Mouse (Mus musculus): ENCODE results near the gene Mt3.
"Not testable (repeated sequence)": the region's sequence is repeated elsewhere in the genome, so short reads cannot be mapped to it uniquely, and the experiment has no call there.

Gene Mt3

DNA sequence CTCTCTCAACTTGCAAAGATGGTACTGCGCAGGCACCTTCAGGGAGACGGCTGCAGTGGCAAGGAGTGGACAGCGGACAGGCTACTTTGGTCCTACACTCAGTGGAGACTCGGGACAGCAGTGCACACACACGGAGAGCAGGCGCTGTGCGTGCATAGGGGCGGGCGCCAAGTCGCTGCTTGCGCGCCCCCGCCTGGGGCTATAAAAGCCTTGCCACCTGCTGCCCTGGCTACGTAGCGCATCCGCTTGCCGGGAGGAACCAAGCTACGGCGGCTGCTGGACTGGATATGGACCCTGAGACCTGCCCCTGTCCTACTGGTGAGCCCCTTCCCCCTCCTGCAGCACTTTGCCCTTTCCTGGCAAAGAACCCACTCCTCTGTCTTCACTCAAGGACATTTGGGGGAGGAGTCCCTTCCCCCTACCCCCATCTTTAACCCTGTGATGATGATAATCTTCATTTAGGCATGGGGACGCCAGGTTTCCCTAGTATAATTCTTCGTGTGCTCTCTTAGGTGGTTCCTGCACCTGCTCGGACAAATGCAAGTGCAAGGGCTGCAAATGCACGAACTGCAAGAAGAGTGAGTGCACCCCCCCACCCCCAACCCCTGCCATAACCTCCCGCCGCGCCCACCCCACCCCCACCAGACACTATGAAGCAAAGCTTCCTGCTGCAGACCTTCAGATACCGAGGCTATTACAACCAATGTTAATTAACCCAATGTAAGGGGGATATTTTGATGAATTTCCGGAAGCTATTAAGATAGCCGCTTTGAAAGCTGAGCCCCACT is at the start of gene Mt3:
Mt3 (plus strand) TSS at position 95 of the 788 bp plus-strand sequence.
- DNase-seq (ENCODE audit: low spot score) = peak; percentile 77

GRCm38 (mm10) chr8:94104146-94104545 is 48.3 kb upstream of the Mt3 start:
- no peak for DNase-seq (ENCODE audit: low spot score)

GRCm38 (mm10) chr8:94107871-94108270 is 44.5 kb upstream of the Mt3 start:
- DNase-seq (ENCODE audit: low spot score) = no peak

GRCm38 (mm10) chr8:94109396-94109795 is 43.0 kb upstream of the Mt3 start:
- DNase-seq (ENCODE audit: low spot score) = no peak

DNA sequence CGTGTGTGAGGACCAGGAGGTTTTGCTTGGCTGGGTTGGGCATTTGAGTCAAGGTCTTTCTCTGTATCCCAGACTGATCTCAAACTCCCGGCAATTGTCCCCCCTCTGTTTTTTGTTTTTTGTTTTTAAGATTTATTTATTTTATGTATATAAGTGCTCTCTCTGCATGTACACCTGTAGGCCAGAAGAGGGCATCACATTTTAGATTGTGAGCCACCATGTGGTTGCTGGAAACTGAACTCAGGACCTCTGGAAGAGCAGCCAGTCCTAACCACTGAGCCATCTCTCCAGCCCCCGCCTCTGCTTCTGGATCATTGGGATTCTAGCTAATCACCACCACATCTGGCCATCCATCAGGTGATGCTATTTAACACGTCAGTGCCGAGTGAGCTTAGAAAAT is 42.6 kb upstream of the Mt3 start:
- no peak for DNase-seq (ENCODE audit: low spot score)

DNA sequence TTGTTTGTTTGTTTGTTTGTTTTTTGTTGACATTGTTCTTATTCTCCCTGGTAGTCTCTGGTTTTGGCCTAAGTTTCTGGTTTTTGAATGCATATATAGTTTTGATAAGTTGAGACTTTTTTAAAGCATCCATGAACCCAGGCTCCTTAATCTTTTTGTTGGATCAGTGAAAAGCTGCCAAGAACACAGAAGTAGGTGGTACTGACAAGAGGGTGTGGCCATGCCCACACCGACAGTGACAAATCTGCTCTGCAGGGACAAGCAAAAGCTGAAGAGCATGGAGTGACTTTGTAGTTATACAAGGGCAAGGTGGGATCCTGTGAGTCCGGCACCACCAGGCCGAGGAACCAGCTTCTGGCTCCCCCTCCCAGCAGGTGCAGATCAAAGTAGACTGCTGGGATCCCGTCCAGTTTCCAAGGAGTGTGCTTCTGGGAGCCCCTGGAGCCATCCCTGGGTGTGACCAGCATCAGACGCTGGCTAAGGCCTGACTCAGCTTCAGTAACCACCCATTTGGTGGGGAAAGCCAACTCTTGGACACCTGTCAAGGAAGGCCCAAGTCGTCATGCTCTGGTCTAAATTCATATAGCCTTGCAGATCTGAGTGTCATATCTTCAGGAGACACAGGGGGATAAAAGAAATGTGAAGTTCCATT is 41.8 kb upstream of the Mt3 start:
- no peak for DNase-seq (ENCODE audit: low spot score)

- no peak for DNase-seq (ENCODE audit: low spot score)
Measured at GRCm38 (mm10) chr8:94113435-94113834, 39.0 kb upstream of the Mt3 start.

DNA sequence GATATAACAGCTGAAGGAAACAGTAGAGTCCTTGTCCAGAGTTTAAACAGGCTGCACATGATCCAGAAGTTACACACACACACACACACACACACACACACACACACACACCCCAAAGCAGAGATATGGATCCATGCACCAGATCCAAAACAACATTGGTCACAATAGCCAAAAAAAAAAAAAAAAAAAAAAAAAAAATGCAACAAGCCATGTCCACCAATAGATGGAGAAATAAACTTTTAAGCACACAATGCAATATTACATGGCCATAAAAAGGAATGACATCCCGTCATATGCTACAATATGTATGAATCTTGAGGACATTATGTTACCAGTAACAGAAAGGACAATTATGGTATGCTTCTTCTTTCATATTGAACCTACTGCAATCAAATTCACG is 38.4 kb upstream of the Mt3 start:
- DNase-seq (ENCODE audit: low spot score) = no peak

DNA sequence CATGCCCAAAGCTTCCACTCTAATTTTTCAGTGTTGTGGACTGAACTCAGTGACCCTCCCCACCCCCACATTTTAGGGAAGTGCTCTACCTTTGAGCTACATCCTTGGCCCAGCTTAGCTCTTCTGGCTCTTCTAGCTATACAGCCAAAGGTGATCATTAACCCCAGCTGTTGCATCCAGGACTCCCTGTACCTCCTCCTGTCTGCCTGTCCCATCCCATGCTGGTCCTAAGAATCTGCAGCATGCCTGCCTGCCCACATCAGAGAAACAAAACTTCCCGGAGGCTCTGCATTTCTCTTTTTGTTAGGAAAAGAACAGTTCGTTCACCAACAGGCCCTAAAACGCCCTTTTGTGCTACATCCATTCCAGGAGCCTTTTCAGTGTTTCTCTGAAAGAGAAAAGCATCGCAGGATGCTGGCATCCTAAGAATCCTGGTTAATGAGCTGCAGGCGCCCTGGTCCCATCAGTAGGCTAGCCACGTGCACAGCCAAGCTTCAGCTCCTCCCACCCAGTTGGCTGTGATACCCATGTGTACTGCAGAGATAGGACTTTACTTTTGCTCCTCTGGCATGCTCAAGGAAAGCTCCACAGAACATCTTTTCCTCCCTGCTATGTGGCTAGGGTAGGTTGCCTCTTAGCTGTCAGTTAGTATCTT is 33.5 kb upstream of the Mt3 start:
- DNase-seq (ENCODE audit: low spot score) = peak; percentile 81

GRCm38 (mm10) chr8:94121625-94122024 is 30.8 kb upstream of the Mt3 start:
- no peak for DNase-seq (ENCODE audit: low spot score)

GRCm38 (mm10) chr8:94122711-94123468 is 29.5 kb upstream of the Mt3 start:
- no peak for DNase-seq (ENCODE audit: low spot score)

DNA sequence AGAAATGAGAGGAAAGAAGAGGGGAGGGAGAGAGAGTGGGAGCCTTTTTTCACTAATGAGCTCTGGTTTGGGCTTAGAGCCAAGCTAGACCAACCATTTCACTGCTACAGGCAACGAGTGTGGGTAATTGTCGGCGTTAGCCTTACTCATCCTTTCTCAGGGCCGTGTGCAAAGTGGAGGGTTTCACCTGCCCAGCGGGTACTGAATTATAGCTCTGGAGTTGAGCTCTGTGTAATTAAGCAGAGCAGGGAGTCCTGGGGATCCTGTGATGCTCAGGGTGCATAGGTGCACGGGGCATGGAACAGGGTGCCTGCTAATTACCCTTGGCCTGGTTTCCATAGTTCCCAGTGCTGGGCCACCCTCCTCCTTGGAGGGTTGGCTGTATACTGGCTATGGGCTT is 24.7 kb upstream of the Mt3 start:
- no peak for DNase-seq (ENCODE audit: low spot score)

GRCm38 (mm10) chr8:94129133-94129789 is 23.1 kb upstream of the Mt3 start:
- no peak for DNase-seq (ENCODE audit: low spot score)

DNA sequence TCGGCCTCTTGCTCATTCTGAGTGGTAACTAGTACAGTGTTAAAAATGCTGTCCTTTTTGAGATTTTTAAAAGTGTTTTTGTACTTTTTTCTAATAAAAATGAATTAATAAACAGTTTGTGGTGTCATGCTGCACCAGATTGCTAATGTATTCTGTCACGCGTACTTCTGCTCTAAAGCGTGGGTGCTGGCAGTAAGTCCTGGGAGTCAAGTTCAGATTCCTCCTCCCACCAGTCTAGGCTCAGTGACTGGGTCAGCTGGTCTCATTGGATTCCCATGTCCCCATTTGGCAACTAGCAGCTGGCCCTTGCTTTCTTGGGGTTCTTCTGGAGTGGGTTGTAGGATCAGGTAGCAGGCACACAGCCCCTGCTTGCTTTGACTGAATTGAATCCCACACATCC is 22.3 kb upstream of the Mt3 start:
- DNase-seq (ENCODE audit: low spot score) = no peak

- no peak for DNase-seq (ENCODE audit: low spot score)
Measured at GRCm38 (mm10) chr8:94132096-94132495, 20.3 kb upstream of the Mt3 start.

- DNase-seq (ENCODE audit: low spot score) = not testable (repeated sequence)
Measured at GRCm38 (mm10) chr8:94134601-94135000, 17.8 kb upstream of the Mt3 start.

GRCm38 (mm10) chr8:94135556-94135955 is 16.9 kb upstream of the Mt3 start:
- DNase-seq (ENCODE audit: low spot score) = no peak

DNA sequence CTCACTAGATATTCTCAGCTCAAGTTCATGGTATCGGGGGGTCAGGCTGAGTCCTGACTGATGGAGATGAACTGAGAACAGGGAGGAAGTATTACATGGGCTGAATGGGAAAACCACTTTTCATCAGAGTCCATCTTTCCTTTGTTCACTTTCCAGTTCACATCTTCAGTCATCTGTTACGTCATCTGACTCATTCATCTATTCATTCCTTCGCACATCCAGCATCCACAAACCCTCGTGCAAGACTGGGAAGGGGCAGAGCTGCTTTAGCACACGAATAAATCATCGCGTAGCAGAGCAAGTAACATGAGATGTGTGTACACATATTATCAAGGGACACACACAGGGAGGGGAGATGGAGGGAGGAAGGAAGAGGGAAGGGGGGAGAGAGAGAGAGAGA is 16.2 kb upstream of the Mt3 start:
- no peak for DNase-seq (ENCODE audit: low spot score)

GRCm38 (mm10) chr8:94136933-94137332 is 15.5 kb upstream of the Mt3 start, which contains the start of gene Mt4:
Mt4 (plus strand) TSS chr8:94137197.
- no peak for DNase-seq (ENCODE audit: low spot score)

DNA sequence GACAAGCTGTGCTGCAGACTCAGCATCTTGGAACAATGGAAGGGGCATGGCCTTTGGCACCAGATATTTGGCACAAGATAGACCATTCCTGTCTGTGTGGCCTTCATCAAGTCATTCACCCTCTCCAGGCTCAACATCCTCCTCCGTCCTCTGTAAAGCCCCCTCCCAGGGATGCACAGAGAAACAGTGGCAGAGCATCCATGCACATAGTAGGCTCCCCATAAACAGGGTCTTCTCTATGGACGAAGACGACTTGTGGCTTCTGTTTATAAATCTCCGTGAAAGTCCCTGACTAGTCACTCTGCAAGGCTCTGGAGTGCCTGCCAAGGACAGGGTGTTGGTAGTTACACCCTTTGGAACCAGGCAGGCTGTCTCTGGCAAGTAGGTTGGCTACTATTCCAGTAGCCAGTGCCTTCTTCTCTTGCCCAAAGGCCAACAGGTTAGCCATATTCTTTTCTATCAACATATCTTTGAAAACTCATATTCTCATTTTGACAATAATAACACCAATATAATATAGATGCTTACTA is 12.1 kb upstream of the Mt3 start:
- no peak for DNase-seq (ENCODE audit: low spot score)

DNA sequence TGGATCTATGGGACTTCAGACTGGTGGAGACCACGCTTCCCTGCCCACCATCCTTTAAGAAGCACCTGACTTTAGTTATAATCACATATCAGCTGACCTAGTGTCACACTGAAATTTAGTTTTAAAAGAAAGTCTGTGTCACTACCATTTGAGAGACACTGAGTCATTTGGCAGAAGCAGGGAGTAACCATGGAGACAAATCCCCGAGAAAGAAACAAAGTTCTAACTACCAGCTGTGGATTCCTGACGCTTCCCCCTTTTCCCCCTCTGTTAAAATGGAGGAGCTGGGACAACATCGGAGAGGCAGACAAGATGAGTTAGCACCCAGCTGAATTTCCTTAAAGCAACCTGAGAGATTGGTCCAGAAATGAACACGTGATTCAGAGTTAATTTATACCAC is 4.2 kb upstream of the Mt3 start:
- no peak for DNase-seq (ENCODE audit: low spot score)

- DNase-seq (ENCODE audit: low spot score) = no peak
Measured at GRCm38 (mm10) chr8:94150925-94151324, 1.5 kb upstream of the Mt3 start.
